Mouse (Mus musculus) ES-Bruce4 (cell line): ENCODE results near the gene Dock10.

Source experiments
- CTCF ChIP-seq: IDR thresholded peaks from one replicate; pipeline ENCODE4 v1.8.1; 2011; ENCODE audit warnings: low read depth, low read length
- POLR2A ChIP-seq: IDR thresholded peaks from one replicate; pipeline ENCODE4 v1.8.1; 2011; ENCODE audit warnings: low read length; ENCODE audit not compliant: insufficient read depth

GRCm38 (mm10) chr1:80512210-80512948 lies 245.9 kb downstream of the Dock10 start:
- TF ChIP-seq CTCF, result no peak
- no peak for TF ChIP-seq POLR2A
